Mouse (Mus musculus) liver, embryonic 15.5 days (tissue): ENCODE measurements at regions not wholly inside any gene's neighbourhood (a gene's known extent, or its start where the extent isn't known, plus 50 kb on each side); places are given as distances from the start of the nearest gene placed in this dataset.

Experiments
- ATAC-seq: fragments of 200-750 bp; cut with Nextera tagmentation; 2 replicates; pipeline ENCODE4 v1.8.0; 2017; ENCODE audit warnings: moderate number of reproducible peaks, mild to moderate bottlenecking, moderate library complexity; ENCODE audit not compliant: insufficient read depth
- H3K27ac ChIP-seq: fragments of 300-500 bp; sonication (generic); replicated peaks from 2 replicates; pipeline ENCODE4 v1.5.1; 2015; ENCODE audit warnings: mild to moderate bottlenecking, inconsistent platforms
- H3K27me3 ChIP-seq: fragments of 300-500 bp; sonication (generic); 2 replicates; pipeline ENCODE4 v1.6.1; 2015; ENCODE audit warnings: mild to moderate bottlenecking, inconsistent platforms
- H3K36me3 ChIP-seq: fragments of 300-500 bp; sonication (generic); replicated peaks from 2 replicates; pipeline ENCODE4 v1.6.1; 2015; ENCODE audit warnings: moderate library complexity, mild to moderate bottlenecking, inconsistent platforms
- H3K4me1 ChIP-seq: fragments of 300-500 bp; sonication (generic); replicated peaks from 2 replicates; pipeline ENCODE4 v1.6.1; 2015; ENCODE audit warnings: inconsistent platforms
- H3K4me2 ChIP-seq: fragments of 300-500 bp; sonication (generic); 2 replicates; pipeline ENCODE4 v1.6.1; 2015; ENCODE audit warnings: moderate library complexity, mild to moderate bottlenecking, inconsistent platforms
- H3K4me3 ChIP-seq: fragments of 300-500 bp; sonication (generic); replicated peaks from 2 replicates; pipeline ENCODE4 v1.5.1; 2015; ENCODE audit warnings: mild to moderate bottlenecking, inconsistent platforms
- H3K9ac ChIP-seq: fragments of 300-500 bp; sonication (generic); 2 replicates; pipeline ENCODE4 v1.6.1; 2015; ENCODE audit warnings: moderate library complexity, mild to moderate bottlenecking, inconsistent platforms
- H3K9me3 ChIP-seq: fragments of 300-500 bp; sonication (generic); replicated peaks from 2 replicates; pipeline ENCODE4 v1.6.1; 2016; ENCODE audit warnings: inconsistent platforms
- WGBS: fragments of 180-500 bp; shearing (Covaris S2); methylation state at CpG from one replicate; pipeline ENCODE4 v1.1.7; 2015; ENCODE audit warnings: mixed read lengths; ENCODE audit not compliant: insufficient replicate concordance; 5-methylcytosine and 5-hydroxymethylcytosine counted together

DNA sequence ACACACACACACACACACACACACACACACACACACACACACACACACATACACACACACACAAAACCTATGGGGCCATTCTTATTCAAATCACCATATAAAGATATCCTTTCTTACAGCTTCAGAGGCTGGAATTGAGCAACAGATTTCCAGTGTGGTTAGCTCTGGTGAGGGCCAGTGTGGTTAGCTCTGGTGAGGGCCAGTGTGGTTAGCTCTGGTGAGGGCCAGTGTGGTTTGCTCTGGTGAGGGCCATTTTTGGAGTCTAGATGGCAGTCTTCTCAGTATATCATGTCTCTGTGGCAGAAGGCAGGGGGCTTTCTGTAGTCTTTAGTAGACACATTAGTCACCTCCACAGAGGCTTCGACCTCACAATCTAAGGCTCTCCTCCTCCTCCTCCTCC is 191.5 kb upstream of the 9630041A04Rik start:
- ATAC-seq = no peak
- H3K9ac ChIP-seq = no peak overlapping the region
- H3K27me3 ChIP-seq = no peaks in the 10 kb centered on the region
- no peak overlapping the region for H3K4me2 ChIP-seq
- WGBS = 33% methylated on average over 1 of the region's 1 CpGs
- H3K4me3 ChIP-seq = no peak overlapping the region
- no peaks in the 10 kb centered on the region for H3K36me3 ChIP-seq
- no peaks in the 10 kb centered on the region for H3K4me1 ChIP-seq
- H3K27ac ChIP-seq = no peak overlapping the region
- no peaks in the 10 kb centered on the region for H3K9me3 ChIP-seq

GRCm38 (mm10) chr9:101649816-101650215 is 211.8 kb upstream of the 9630041A04Rik start:
- ATAC-seq = no peak
- Histone ChIP-seq H3K9me3 (no peaks in the 10 kb centered on the region), H3K36me3 (no peaks in the 10 kb centered on the region), H3K4me1 (no peaks in the 10 kb centered on the region), H3K4me2 (no peak overlapping the region), H3K27ac (no peak overlapping the region), H3K27me3 (no peaks in the 10 kb centered on the region), H3K9ac (no peak overlapping the region), H3K4me3 (no peak overlapping the region)
- 68% methylated on average over 5 of the region's 5 CpGs for WGBS

- Histone ChIP-seq H3K27me3 (no peaks in the 10 kb centered on the region), H3K4me1 (no peaks in the 10 kb centered on the region), H3K4me3 (no peak overlapping the region), H3K36me3 (no peaks in the 10 kb centered on the region), H3K27ac (no peak overlapping the region), H3K4me2 (no peak overlapping the region), H3K9ac (no peak overlapping the region), H3K9me3 (no peaks in the 10 kb centered on the region)
- no peak for ATAC-seq
- 27% methylated on average over 3 of the region's 3 CpGs for WGBS
These were observed 220.1 kb upstream of the 9630041A04Rik start for GRCm38 (mm10) chr9:101641524-101641923.

- no peak overlapping the region for H3K9ac ChIP-seq
- no peak overlapping the region for H3K4me3 ChIP-seq
- no peaks in the 10 kb centered on the region for H3K9me3 ChIP-seq
- H3K27me3 ChIP-seq = no peaks in the 10 kb centered on the region
- H3K4me1 ChIP-seq = no peaks in the 10 kb centered on the region
- no peak overlapping the region for H3K27ac ChIP-seq
- no peaks in the 10 kb centered on the region for H3K36me3 ChIP-seq
- no peak for ATAC-seq
- H3K4me2 ChIP-seq = no peak overlapping the region
These were observed 221.0 kb upstream of the 9630041A04Rik start for GRCm38 (mm10) chr9:101640598-101640997.

DNA sequence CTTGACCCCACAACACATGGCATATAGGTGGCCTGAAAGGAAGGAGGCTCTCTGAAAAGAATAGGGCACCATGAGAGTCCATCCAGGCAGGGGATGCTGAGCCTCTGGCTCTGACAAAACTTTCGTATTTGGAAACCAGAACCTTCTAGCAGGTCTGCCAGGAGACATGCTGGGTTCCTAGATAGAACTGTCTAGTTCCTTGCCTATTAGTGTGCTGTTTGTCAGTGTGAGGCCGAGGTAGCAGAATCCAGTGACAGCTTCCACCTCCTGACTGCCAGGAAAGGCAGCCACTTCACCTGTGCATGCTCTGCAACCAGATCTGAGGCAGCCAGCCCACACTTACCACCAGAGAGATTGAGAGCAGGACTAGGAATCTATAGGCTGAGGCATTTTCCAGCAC is 245.4 kb upstream of the 9630041A04Rik start:
- Histone ChIP-seq H3K4me2 (no peak overlapping the region), H3K27me3 (no peaks in the 10 kb centered on the region), H3K4me1 (no peaks in the 10 kb centered on the region), H3K9me3 (no peaks in the 10 kb centered on the region), H3K27ac (no peak overlapping the region), H3K36me3 (no peaks in the 10 kb centered on the region), H3K4me3 (no peak overlapping the region), H3K9ac (no peak overlapping the region)
- ATAC-seq = no peak
- WGBS = 51% methylated on average over 2 of the region's 2 CpGs

DNA sequence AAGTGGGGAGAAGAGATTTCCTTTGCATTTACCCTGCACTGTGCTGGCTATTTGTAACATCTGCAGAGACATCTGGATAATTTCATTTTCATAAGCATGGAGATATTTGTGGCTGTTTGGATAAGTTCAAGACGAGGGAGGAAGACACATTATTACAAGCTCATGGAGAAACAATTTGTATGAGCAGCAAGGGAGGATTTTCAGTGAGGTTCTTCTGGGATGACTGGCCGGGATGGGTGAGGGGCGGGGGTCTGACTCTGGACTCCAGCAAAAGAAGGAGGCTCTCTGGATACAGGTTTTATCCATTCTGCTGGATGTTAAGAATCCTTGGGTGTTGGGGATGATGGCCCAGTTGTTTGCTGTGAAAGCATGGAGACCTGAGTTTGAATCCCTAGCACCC is 246.5 kb upstream of the 9630041A04Rik start:
- Histone ChIP-seq H3K4me3 (no peak overlapping the region), H3K27ac (no peak overlapping the region), H3K4me1 (no peaks in the 10 kb centered on the region), H3K9me3 (no peaks in the 10 kb centered on the region), H3K36me3 (no peaks in the 10 kb centered on the region), H3K9ac (no peak overlapping the region), H3K27me3 (no peaks in the 10 kb centered on the region), H3K4me2 (no peak overlapping the region)
- ATAC-seq = no peak
- WGBS = 53% methylated on average over 3 of the region's 3 CpGs

GRCm38 (mm10) chr9:101613933-101614332 is 247.7 kb upstream of the 9630041A04Rik start:
- 57% methylated on average over 3 of the region's 3 CpGs for WGBS
- Histone ChIP-seq H3K27me3 (no peaks in the 10 kb centered on the region), H3K36me3 (no peaks in the 10 kb centered on the region), H3K4me1 (no peaks in the 10 kb centered on the region), H3K27ac (no peak overlapping the region), H3K9me3 (no peaks in the 10 kb centered on the region), H3K4me3 (no peak overlapping the region), H3K9ac (no peak overlapping the region), H3K4me2 (no peak overlapping the region)
- no peak for ATAC-seq

- H3K4me3 ChIP-seq = no peak overlapping the region
- H3K27me3 ChIP-seq = no peaks in the 10 kb centered on the region
- H3K9me3 ChIP-seq = no peaks in the 10 kb centered on the region
- no peak overlapping the region for H3K4me2 ChIP-seq
- H3K9ac ChIP-seq = no peak overlapping the region
- WGBS = 75% methylated on average over 2 of the region's 2 CpGs
- no peak overlapping the region for H3K27ac ChIP-seq
- no peaks in the 10 kb centered on the region for H3K4me1 ChIP-seq
- no peak for ATAC-seq
- no peaks in the 10 kb centered on the region for H3K36me3 ChIP-seq
These were observed 248.2 kb upstream of the 9630041A04Rik start for GRCm38 (mm10) chr9:101613471-101613870.

DNA sequence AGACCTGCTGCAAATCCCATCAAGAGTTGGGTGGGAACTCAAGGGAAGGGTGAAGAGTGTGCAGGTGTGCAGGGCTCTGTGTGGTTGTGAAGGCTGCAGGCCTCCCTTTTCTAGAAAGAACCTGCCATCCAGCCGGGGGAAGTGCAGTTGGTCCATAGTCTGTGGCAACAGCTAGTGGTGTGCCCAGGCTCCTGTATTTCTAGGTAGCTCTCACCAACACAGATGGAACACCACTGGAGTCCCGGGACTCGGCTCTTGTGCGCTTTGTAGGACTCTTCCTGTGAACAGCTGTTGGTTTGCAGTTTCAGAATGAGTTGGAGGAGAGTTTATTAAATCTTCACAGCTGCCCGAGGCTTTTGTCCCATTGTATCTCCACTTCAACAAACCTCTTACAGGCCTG is 248.7 kb upstream of the 9630041A04Rik start:
- Histone ChIP-seq H3K4me1 (no peaks in the 10 kb centered on the region), H3K27me3 (no peaks in the 10 kb centered on the region), H3K4me3 (no peak overlapping the region), H3K9me3 (no peaks in the 10 kb centered on the region), H3K4me2 (no peak overlapping the region), H3K9ac (no peak overlapping the region), H3K27ac (no peak overlapping the region), H3K36me3 (no peaks in the 10 kb centered on the region)
- ATAC-seq = no peak
- 51% methylated on average over 5 of the region's 5 CpGs for WGBS

DNA sequence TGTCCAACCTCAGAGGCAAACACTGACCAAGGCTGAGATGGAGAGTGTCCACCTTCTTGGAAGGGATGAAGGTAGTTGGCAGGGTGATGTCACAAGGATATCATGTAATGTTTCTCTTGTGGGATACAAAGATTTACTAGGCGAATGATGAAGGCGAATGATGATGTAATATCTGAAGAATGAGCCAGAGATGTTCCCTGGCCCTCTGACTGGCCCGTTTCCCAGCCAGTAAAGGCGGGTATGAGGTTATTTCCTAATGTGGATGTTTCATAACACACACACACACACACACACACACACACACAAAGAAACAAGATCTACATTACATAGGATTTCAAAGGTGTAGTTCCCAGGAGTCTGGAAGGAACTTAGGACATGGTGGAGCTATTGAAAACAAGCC is 249.1 kb upstream of the 9630041A04Rik start:
- Histone ChIP-seq H3K4me1 (no peaks in the 10 kb centered on the region), H3K27ac (no peak overlapping the region), H3K4me3 (no peak overlapping the region), H3K4me2 (no peak overlapping the region), H3K27me3 (no peaks in the 10 kb centered on the region), H3K9me3 (no peaks in the 10 kb centered on the region), H3K36me3 (no peaks in the 10 kb centered on the region), H3K9ac (no peak overlapping the region)
- no peak for ATAC-seq
- 59% methylated on average over 4 of the region's 4 CpGs for WGBS

- no peak overlapping the region for H3K4me3 ChIP-seq
- H3K9ac ChIP-seq = no peak overlapping the region
- H3K9me3 ChIP-seq = no peaks in the 10 kb centered on the region
- H3K4me2 ChIP-seq = no peak overlapping the region
- no peaks in the 10 kb centered on the region for H3K27me3 ChIP-seq
- no peak overlapping the region for H3K27ac ChIP-seq
- 13% methylated on average over 3 of the region's 3 CpGs for WGBS
- no peak for ATAC-seq
- no peaks in the 10 kb centered on the region for H3K36me3 ChIP-seq
- no peaks in the 10 kb centered on the region for H3K4me1 ChIP-seq
These were observed 250.2 kb upstream of the 9630041A04Rik start for GRCm38 (mm10) chr9:101611481-101611880.

DNA sequence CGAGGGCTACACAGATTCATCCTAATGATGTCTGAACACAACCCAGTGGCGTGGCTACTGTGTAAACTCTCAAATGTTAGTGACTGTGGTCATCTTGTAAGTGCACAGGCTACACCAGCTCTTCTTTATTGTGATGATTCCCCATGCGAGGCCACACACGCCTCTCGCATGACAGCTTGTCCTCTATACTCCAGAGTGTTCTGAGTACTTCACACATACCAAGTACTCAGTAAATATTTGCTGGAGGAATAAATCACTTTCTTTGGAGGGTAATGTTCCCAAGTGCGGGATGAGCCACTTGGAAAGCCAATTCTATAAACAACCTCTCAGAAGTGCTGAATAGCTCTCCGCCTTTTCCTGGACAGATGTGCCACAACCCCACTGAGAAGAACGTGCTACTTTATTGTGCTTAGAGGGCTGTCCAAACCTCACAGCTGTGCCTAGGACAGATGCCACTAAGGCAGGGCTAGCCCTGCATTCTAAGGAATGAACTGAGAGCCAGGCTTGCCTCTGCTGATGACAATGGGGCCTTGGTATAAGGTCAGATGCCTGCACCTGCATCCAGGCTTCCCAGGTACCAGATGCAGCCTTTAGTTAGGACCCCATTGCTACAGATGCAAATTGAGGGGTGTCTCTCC is 250.7 kb upstream of the 9630041A04Rik start:
- no peak overlapping the region for H3K4me3 ChIP-seq
- no peaks in the 10 kb centered on the region for H3K27me3 ChIP-seq
- no peaks in the 10 kb centered on the region for H3K4me1 ChIP-seq
- no peak overlapping the region for H3K27ac ChIP-seq
- ATAC-seq = no peak
- no peaks in the 10 kb centered on the region for H3K9me3 ChIP-seq
- H3K4me2 ChIP-seq = no peak overlapping the region
- 49% methylated on average over 8 of the region's 8 CpGs for WGBS
- no peaks in the 10 kb centered on the region for H3K36me3 ChIP-seq
- H3K9ac ChIP-seq = no peak overlapping the region
